ENCODE assay signal across 20 mouse cellular contexts in genomic region chr9:119564803-119565202, GRCm38 (mm10). TPM values are rescaled to one million over a fixed set of nuclear protein-coding genes. Genes with fewer than 3 reads are reported as not detected.
"Had no signal": no experiment of that assay in that cellular context is flagged by ENCODE, and none has a peak within 500 bp of the region (broad histone marks: within the 10 kb centered on the region; RNA-seq: fewer than 3 reads in every experiment).

No protein-coding gene starts in this region.

- H3K4me3 ChIP-seq: kidney, embryonic 15.5 days; left cerebral cortex, adult 2 months; liver, embryonic 13.5 days; neural tube, embryonic 12.5 days; neural tube, embryonic 15.5 days had no signal

- H3K4me2 ChIP-seq: kidney, embryonic 15.5 days; liver, embryonic 13.5 days; midbrain, embryonic 11.5 days; neural tube, embryonic 12.5 days; neural tube, embryonic 15.5 days had no signal

- H3K9me3 ChIP-seq: kidney, embryonic 15.5 days; liver, embryonic 13.5 days; neural tube, embryonic 12.5 days; neural tube, embryonic 15.5 days had no signal

- H3K27ac ChIP-seq: kidney, embryonic 15.5 days; left cerebral cortex, adult 2 months; liver, embryonic 13.5 days; neural tube, embryonic 12.5 days; neural tube, embryonic 15.5 days; stomach, postnatal 0 days had no signal

- H3K4me1 ChIP-seq: liver, embryonic 13.5 days had no signal

- H3K9ac ChIP-seq: kidney, embryonic 15.5 days; liver, embryonic 13.5 days; neural tube, embryonic 12.5 days; neural tube, embryonic 15.5 days had no signal

- DNase-seq: kidney, adult 11 months; kidney, adult 8-10 months; kidney, postnatal 10 days; kidney, postnatal 36 days; layer of hippocampus, postnatal 36 days; liver, embryonic 13.5 days; lung, adult 2 months; lung, postnatal 14 days; lung, postnatal 4 days; midbrain, embryonic 14.5 days; thymus, postnatal 25 days had no signal

- H3K36me3 ChIP-seq: kidney, embryonic 15.5 days; liver, embryonic 13.5 days; neural tube, embryonic 12.5 days; neural tube, embryonic 15.5 days had no signal

RNA-seq across cellular contexts. Expression of gene Scn5a, which starts 14.0 kb away (rescaled TPM):
- total RNA-seq: liver, adult 2 months; megakaryocyte progenitor cell, adult 5-6 weeks; megakaryocyte-erythroid progenitor cell, adult 5-6 weeks had no signal
- polyA plus RNA-seq: liver, adult 2 months had no signal
